Mouse (Mus musculus): Measurements from ENCODE around the gene Scn4a. TPM values are rescaled to one million over a fixed set of nuclear protein-coding genes. Genes with fewer than 3 reads are reported as not detected.

Scn4a gene
- polyA plus RNA-seq, 1 experiment from 2014 or later: 1.5 TPM

- Histone ChIP-seq H3K4me3 (ENCODE audit: low read depth, low read length) (peak within 1 kb of the TSS; percentile 98), H3K36me3 (ENCODE audit: control insufficient read depth, insufficient read depth, low read length) (0 out of 2 replicates have a peak, but pooled peaks cover 6% of the 10 kb centered on the region), H3K9me3 (ENCODE audit: control insufficient read depth, low read length) (no peaks in the 10 kb centered on the region), H3K9ac (ENCODE audit: low read depth, low read length) (peak within 1 kb of the TSS; percentile 99), H3K4me2 (ENCODE audit: low read depth, low read length) (peak within 1 kb of the TSS; percentile 80), H3K27me3 (replicated peaks; ENCODE audit: control insufficient read depth, insufficient read depth, low read length) (no peaks in the 10 kb centered on the region), H3K4me1 (ENCODE audit: control insufficient read depth, insufficient read depth, low read length) (peaks cover 41% of the 10 kb centered on the region), H3K27ac (replicated peaks; ENCODE audit: low read depth, low read length) (peak within 1 kb of the TSS; percentile 95)
- peak; percentile 93 for ATAC-seq (ENCODE audit: low read depth)
- WGBS: 0% methylated on average over 38 of the region's 72 CpGs
- DNase-seq (ENCODE audit: low spot score): peak; percentile 100
Observed at GRCm38 (mm10) chr11:106272644-106273310, 80.3 kb downstream of the Scn4a start, which contains the start of gene Smarcd2. Smarcd2 (minus strand) TSS chr11:106272972.

- ATAC-seq (ENCODE audit: low read depth) (no peak; the same call in 1 of the 2 replicates), DNase-seq (ENCODE audit: low spot score) (peak; percentile 41)
- no peaks in the 10 kb centered on the region for H3K27me3 ChIP-seq (replicated peaks; ENCODE audit: control insufficient read depth, insufficient read depth, low read length)
- peaks cover 46% of the 10 kb centered on the region for H3K4me1 ChIP-seq (ENCODE audit: control insufficient read depth, insufficient read depth, low read length)
- peak overlapping the region; percentile 95 for H3K27ac ChIP-seq (replicated peaks; ENCODE audit: low read depth, low read length)
- H3K9me3 ChIP-seq (ENCODE audit: control insufficient read depth, low read length): no peaks in the 10 kb centered on the region
- peaks cover 13% of the 10 kb centered on the region for H3K36me3 ChIP-seq (ENCODE audit: control insufficient read depth, insufficient read depth, low read length)
- peak overlapping the region; percentile 80 for H3K4me2 ChIP-seq (ENCODE audit: low read depth, low read length)
- H3K9ac ChIP-seq (ENCODE audit: low read depth, low read length): peak overlapping the region; percentile 99
- peak overlapping the region; percentile 98 for H3K4me3 ChIP-seq (ENCODE audit: low read depth, low read length)
- under 1% methylated on average over 22 of the region's 41 CpGs for WGBS
Observed at GRCm38 (mm10) chr11:106271794-106272643, 81.1 kb downstream of the Scn4a start.

GRCm38 (mm10) chr11:106271131-106271793, 81.8 kb downstream of the Scn4a start:
- peaks cover 45% of the 10 kb centered on the region for H3K4me1 ChIP-seq (ENCODE audit: control insufficient read depth, insufficient read depth, low read length)
- DNase-seq (ENCODE audit: low spot score): no peak

DNA sequence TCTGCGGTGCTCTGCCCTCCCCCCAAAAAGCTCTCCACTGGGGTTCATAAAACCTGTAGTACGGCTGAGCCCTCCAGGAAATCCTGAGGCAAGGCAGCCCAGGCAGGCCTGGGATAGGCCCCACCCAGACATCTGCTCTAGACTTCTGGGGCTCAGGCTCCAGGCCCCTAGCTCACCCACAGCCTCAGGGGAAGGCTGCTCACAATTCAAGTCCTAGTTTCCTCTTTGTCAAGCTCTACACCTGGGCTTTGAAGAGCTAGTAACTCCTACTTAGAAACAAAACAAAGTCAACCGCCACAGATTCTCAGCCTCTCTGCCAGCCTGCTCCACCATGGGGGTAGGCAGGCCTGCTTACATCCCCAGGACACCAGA, 84.0 kb downstream of the Scn4a start:
- peaks cover 42% of the 10 kb centered on the region for H3K36me3 ChIP-seq (ENCODE audit: control insufficient read depth, insufficient read depth, low read length)
- WGBS: 28% methylated on average over 3 of the region's 3 CpGs
- H3K4me3 ChIP-seq (ENCODE audit: low read depth, low read length): peak overlapping the region; percentile 13; the same call in 1 of the 2 replicates
- H3K4me1 ChIP-seq (ENCODE audit: control insufficient read depth, insufficient read depth, low read length): peaks cover 33% of the 10 kb centered on the region
- H3K27me3 ChIP-seq (replicated peaks; ENCODE audit: control insufficient read depth, insufficient read depth, low read length): no peaks in the 10 kb centered on the region
- peak overlapping the region; percentile 43 for H3K4me2 ChIP-seq (ENCODE audit: low read depth, low read length)
- DNase-seq (ENCODE audit: low spot score) (peak; percentile 87), ATAC-seq (ENCODE audit: low read depth) (no peak; the same call in 1 of the 2 replicates)
- H3K27ac ChIP-seq (replicated peaks; ENCODE audit: low read depth, low read length): peak overlapping the region; percentile 77
- H3K9ac ChIP-seq (ENCODE audit: low read depth, low read length): peak overlapping the region; percentile 35
- no peaks in the 10 kb centered on the region for H3K9me3 ChIP-seq (ENCODE audit: control insufficient read depth, low read length)

More at GRCm38 (mm10) chr11:106271131-106271793, 81.8 kb downstream of the Scn4a start:
- no peaks in the 10 kb centered on the region for H3K27me3 ChIP-seq (replicated peaks; ENCODE audit: control insufficient read depth, insufficient read depth, low read length)
- H3K9ac ChIP-seq (ENCODE audit: low read depth, low read length): peak overlapping the region; percentile 99
- H3K4me3 ChIP-seq (ENCODE audit: low read depth, low read length): peak overlapping the region; percentile 98
- peaks cover 20% of the 10 kb centered on the region for H3K36me3 ChIP-seq (ENCODE audit: control insufficient read depth, insufficient read depth, low read length)
- peak overlapping the region; percentile 95 for H3K27ac ChIP-seq (replicated peaks; ENCODE audit: low read depth, low read length)
- peak overlapping the region; percentile 80 for H3K4me2 ChIP-seq (ENCODE audit: low read depth, low read length)
- no peaks in the 10 kb centered on the region for H3K9me3 ChIP-seq (ENCODE audit: control insufficient read depth, low read length)
- 25% methylated on average over 5 of the region's 5 CpGs for WGBS
- no peak for ATAC-seq (ENCODE audit: low read depth)

Other genes with a start within 250 kb of the Scn4a start
- gene Gm10840, start 192.4 kb downstream of the Scn4a start, polyA plus RNA-seq (2014; fragmentation: Nextera tagmentation; extraction: Ambion mirVana): not detected in 2 replicates
- 169 and 216 TPM in 2 replicates for gene Limd2, start 192.4 kb downstream of the Scn4a start, polyA plus RNA-seq (2014; fragmentation: Nextera tagmentation; extraction: Ambion mirVana)
- gene Strada, start 151.1 kb downstream of the Scn4a start, polyA plus RNA-seq (2014; fragmentation: Nextera tagmentation; extraction: Ambion mirVana): 24.0 and 26.2 TPM in 2 replicates
- 76.0 and 77.4 TPM in 2 replicates for gene Ccdc47, start 136.9 kb downstream of the Scn4a start, polyA plus RNA-seq (2014; fragmentation: Nextera tagmentation; extraction: Ambion mirVana)
- gene Ddx42, start 136.4 kb downstream of the Scn4a start, polyA plus RNA-seq (2014; fragmentation: Nextera tagmentation; extraction: Ambion mirVana): 62.7 and 69.1 TPM in 2 replicates
- gene Ftsj3, start 97.2 kb downstream of the Scn4a start, polyA plus RNA-seq (2014; fragmentation: Nextera tagmentation; extraction: Ambion mirVana): 47.9 and 58.1 TPM in 2 replicates
- 231 and 259 TPM in 2 replicates for gene Psmc5, start 97.1 kb downstream of the Scn4a start, polyA plus RNA-seq (2014; fragmentation: Nextera tagmentation; extraction: Ambion mirVana)
- 87.6 and 102 TPM in 2 replicates for gene Smarcd2, start 80.3 kb downstream of the Scn4a start, polyA plus RNA-seq (2014; fragmentation: Nextera tagmentation; extraction: Ambion mirVana)
- 0.24 and 0.74 TPM in 2 replicates for gene Tcam1, start 76.6 kb downstream of the Scn4a start, polyA plus RNA-seq (2014; fragmentation: Nextera tagmentation; extraction: Ambion mirVana)
- gene Gh, start 51.4 kb downstream of the Scn4a start, polyA plus RNA-seq (2014; fragmentation: Nextera tagmentation; extraction: Ambion mirVana): not detected in 2 replicates
- gene Cd79b, start 38.5 kb downstream of the Scn4a start, polyA plus RNA-seq (2014; fragmentation: Nextera tagmentation; extraction: Ambion mirVana): 3.2 and 3.7 TPM in 2 replicates
- gene Prr29, start 12.2 kb upstream of the Scn4a start, polyA plus RNA-seq (2014; fragmentation: Nextera tagmentation; extraction: Ambion mirVana): 0.92 and 0.93 TPM in 2 replicates
- gene Icam2, start 34.8 kb upstream of the Scn4a start, polyA plus RNA-seq (2014; fragmentation: Nextera tagmentation; extraction: Ambion mirVana): 42.2 and 44.3 TPM in 2 replicates
- 5.9 and 7.0 TPM in 2 replicates for gene Ern1, start 134.6 kb upstream of the Scn4a start, polyA plus RNA-seq (2014; fragmentation: Nextera tagmentation; extraction: Ambion mirVana)